Mouse (Mus musculus): ENCODE data around the gene Cpa4. TPM values are rescaled to one million over a fixed set of nuclear protein-coding genes. Genes with fewer than 3 reads are reported as not detected.
A peak's percentile ranks its signal among the peaks of the same experiment; 100 is the strongest.

Gene Cpa4
- 0.09 TPM in 1 of 2 replicates, not detected in the other for polyA plus RNA-seq (2015; fragmentation: Nextera tagmentation; extraction: Ambion mirVana)

DNA sequence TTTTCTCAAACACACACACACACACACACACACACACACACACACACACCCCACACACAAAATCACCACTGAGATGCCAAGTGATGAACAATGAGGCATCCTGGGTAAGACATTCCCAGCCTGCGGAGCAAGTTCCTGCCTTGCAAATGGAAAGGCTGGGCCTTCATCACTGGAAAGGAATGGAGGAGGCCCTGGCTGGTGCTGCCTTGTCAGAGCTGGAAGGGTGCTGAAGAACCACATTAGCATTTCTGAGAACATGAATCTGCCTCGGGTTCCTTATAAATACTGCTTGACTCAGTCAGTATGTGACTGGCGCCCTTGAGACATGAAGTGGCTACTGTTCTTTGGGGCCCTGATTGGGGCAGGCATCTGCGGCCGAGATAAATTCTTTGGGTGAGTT, at the start of gene Cpa4:
Cpa4 (plus strand) TSS at position 301 of the 400 bp plus-strand sequence.
- DNase-seq (ENCODE audit: low spot score): no peak

DNA sequence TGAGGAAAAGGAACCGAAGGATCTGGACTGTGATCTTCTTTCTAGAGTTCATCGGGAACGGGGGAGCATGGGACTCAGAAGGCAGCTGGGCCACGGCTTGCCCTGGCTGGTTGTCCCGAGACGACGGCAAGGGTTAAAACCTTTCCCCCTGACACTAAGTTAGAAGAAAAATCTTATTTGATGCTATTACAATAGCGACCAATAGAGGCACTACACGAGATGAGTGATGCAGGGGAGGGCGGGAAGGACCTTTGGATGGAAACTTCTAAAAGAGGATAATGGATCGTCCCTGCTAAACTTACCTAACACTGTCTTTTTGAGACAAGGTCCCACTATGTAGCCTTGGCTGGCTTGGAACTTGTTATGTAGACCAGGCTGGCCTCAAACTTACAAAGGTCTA, 47.8 kb upstream of the Cpa4 start:
- DNase-seq (ENCODE audit: low spot score): no peak

DNA sequence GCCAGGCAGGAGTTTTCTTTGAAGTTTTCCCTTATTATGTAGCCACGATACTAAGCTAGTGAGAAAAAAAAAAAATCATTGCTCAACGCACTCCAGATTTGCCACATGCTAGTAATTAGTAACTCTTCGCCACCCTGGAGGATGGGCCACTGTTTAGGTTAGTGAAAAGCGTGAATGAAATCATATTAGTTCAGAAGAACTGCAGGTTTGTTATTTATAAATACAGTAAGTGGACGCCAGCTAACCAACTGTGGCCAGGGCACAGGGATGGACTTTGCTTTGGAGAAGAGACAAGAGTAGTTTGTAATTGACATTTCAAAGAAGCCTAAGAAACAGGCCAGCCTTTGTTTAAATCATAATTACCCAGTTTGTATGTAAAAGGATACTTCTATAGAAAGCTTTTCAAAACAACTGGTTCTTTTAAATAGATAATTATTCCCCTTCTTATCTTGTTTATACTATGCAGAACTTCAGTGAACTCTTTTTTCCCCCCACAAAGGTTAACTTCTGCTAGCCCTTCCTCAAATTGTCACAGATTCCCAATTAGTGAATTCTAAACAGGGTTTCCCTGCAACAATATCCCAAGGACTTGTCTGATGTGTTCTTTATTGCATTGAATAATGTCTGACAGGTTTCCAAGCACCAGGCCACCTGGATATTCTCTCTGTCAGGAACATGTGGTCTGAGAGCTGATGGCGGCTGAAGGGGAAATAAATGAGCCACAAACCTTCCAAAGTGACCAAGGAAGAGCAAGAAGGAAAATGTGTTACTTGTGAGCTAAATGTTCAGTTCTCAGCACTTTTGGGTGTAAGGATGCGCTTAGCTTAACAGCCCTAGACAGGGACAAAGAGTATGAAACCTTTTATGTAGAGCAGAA, 42.5 kb upstream of the Cpa4 start:
- no peak for DNase-seq (ENCODE audit: low spot score)

DNA sequence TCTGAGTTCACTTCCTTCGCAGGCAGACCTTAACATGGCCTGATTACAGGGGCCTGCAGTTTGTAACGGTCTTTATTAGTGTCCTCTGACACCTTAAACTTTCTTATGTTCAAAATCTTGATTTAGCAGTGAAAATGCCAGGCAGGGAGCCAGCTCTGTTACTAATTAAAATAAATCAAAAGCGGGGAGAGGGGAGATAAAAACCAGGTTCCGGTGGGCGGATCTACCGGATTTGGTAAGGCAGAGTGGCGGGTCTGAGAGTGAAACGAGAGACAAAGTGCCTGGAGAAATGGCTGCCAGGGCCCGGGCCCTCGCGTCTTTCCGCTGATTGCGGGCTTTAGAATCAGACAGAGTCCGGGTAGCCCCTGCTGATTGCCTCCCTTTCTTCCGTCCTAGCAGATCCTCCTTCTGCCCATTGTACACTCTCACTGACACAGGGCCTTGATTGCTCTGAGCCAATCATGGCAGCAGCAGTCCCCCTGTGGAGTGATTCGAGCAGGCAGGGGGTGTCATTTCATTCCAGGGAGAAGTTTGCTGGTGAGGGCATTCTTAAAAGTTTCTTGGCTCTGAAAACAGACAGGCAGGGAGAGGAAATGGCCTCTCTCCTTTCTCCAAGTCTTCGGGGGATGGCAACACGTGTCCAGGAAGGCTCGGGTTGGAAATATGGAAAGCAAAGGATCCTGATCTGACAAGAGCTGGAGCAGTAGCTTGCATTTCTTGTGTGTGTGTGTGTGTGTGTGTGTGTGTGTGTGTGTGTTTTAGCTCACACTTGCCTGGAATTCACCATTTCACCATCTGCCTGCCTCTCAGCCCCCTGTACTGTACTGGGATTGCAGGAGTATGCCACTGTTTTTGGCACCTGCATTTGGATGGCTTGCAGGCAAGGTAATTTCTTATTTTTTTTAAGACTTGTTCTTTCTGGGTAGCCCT, 41.3 kb upstream of the Cpa4 start:
- DNase-seq (ENCODE audit: low spot score): no peak

DNA sequence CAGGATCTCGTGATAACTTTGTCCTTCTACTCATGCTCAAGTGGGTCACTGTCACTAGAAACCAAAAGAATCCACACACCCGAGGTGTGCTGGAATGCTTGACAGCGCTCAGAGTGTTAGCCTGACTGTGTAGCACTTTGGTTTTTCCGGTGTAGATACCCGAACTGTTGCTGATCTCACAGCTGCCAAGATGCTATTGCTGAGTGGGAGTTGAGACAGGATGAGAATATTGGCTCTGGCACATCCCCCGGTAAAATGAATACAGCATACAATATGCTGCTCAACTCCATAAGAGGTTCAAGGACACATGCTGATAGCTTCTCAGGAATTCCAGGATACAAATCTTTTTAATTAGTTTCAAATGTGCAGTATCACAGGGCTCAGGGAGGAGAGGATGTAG, 39.4 kb upstream of the Cpa4 start:
- DNase-seq (ENCODE audit: low spot score): no peak

DNA sequence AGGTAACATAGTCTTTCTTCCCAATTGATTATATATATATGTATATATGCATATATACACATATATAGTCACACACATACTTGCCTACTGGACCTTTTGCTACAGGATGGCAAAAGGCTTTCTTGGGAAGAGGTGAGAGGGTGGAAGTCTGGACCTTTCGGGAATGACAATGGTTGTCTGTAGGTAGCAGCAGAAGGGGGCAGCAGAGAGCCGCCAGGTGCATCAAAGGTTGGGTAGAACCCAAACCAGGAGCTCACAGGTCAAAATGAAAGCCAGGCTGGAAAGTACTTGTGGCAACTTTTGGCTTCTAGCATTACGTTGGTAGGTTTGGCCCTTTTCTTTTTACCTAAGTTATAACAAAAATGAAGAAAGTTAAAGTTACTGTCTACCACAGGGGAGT, 32.8 kb upstream of the Cpa4 start:
- DNase-seq (ENCODE audit: low spot score): peak; percentile 15

DNA sequence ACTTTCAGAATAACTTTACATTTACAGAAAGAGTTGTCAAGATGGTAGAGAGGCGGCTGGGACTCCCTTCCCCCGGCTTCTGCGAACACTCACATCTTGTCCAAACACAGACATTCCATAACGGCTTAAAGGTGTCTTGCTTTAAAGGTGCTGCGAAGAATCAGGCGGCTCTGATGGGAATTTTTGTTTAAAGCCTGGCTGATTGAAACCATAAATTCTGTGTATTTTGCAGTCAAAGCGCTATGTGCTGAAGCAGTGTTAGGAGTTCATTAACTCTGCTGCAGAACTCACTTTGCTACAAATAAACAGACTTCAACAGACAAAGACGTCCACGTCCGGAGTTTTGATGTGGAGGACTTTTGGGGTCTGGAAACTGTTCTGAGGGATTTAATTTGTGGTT, 29.9 kb upstream of the Cpa4 start:
- no peak for DNase-seq (ENCODE audit: low spot score)

DNA sequence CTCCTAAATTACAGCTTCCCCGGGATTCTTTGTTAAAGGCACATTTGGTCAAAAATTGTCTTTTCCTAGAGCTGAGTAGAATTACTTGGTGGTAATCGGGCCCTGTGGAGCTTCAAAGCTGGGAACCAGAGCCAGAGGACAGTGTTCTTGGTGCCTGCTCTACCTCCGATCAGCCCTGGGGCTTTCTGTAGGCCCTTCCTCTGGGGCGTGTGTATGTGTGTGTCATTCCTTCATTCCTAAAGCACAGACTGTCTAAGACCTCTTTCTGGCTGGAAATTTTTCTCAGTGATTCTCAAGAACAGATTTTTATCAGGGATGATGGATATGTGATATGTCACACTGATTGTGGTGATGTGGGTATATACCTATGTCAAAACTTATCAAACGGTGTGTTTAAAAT, 29.4 kb upstream of the Cpa4 start:
- DNase-seq (ENCODE audit: low spot score): no peak

DNA sequence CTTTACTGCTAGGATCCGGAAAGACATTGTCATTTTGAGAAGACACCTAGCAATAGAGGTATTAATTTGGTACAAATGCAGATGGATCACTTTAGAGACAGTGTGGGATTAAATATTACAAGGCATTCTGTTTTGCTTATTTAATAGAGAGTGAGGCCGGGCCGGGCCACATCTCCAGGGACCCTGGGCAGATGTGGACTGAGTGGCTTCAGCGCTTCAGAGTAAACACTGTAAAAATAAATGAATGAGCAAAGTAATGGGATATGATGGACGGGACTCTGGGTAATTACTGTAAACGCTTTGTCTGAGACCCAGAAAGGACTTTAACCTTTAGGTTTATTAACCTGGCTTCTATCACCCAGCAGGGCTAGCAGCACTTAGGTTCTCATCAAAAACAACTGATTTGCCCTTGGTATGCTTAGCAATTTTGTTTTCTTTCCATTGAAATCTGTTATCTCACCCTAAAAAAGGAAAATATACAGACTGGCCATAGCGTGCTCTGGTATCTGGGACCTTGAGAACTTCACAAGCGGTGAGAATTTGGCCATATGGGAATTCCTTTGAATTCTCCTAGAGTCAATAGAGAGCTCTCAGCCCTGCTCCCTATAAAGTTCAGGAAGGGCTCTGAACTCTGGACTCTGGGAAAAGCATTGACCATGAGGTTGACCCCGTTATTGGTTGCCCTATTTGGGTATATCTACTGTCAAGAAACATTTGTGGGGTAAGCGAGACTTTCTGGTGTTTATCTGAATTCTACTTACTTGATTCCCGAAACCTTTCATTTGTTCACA, 27.0 kb upstream of the Cpa4 start, which contains the start of gene Cpa2:
Cpa2 (plus strand) TSS at position 574 of the 791 bp plus-strand sequence.
- no peak for DNase-seq (ENCODE audit: low spot score)

DNA sequence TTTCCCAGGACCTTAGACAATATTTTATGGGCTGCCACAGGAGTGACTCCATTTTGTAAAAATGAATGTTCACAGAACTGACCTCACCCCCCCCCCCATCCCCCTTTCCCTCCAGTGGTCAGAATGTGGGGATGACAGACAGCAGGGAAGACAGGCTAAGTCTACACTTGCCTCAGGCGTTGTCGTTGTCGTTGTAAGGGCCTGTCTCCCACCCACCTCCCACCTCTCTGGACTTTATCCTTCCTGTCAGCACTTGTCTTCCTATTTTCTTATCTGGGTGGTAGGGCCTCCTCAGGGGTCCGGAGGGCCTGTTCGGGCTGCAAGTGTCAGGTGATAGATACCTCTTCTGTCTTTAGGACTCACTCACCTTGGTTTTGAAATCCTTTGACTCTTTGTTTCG, 25.9 kb upstream of the Cpa4 start:
- no peak for DNase-seq (ENCODE audit: low spot score)

DNA sequence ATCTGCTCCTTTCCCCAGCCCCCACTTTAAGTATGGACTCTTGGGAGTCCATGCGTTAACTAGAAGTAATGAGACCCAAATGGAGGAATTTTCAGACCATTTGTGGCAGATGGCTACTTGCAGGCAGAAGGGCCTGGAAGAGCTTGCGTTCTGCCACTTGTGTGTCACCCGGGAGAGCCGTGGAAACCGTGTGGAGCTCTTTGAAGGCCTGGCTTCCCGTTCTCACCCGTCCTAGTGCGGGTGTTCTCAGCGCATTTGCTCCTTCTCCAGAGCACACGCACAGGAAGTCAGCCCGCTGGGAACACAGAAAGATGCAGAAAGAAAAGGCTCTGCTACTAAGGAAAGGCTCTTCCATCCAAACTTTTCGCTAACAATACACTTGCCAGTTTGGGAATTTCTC, 25.1 kb upstream of the Cpa4 start:
- no peak for DNase-seq (ENCODE audit: low spot score)

DNA sequence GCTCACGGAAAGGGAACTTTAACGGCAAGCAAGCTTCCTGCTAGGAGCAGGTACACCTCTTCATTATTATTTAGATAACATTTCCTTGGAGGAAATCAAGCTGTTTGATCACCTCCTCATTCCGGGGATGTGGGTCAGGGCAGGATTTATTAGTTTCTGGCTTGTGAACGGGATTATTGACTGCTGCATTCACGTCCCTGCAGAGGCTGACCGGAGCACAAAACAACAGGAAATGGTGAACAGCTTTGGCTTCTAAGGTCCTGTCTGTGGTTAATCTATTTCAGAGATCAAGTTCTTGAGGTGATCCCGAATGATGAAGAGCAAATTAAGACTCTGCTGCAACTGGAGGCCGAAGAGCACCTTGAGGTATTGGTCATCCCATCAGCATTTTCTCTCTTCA, 24.3 kb upstream of the Cpa4 start:
- DNase-seq (ENCODE audit: low spot score): no peak

DNA sequence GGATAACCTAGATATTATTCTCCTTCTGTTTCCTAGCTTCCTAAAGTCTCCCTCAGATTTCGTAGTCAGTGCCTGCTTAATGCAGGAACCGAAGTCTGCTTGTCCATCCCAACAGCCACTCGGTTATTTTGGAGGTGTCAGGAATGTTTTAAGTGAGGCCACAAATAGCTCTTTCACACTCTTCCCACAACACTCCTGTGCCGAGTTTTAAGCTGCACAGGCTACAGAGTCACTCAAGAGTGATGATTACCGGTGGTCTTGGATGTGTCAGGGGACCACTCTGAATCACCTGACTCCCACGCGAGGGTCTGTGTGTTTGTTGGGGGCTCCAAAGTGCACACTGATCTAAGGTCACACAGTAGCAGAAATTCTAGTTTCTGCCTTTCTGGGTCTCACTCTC, 22.5 kb upstream of the Cpa4 start:
- no peak for DNase-seq (ENCODE audit: low spot score)

DNA sequence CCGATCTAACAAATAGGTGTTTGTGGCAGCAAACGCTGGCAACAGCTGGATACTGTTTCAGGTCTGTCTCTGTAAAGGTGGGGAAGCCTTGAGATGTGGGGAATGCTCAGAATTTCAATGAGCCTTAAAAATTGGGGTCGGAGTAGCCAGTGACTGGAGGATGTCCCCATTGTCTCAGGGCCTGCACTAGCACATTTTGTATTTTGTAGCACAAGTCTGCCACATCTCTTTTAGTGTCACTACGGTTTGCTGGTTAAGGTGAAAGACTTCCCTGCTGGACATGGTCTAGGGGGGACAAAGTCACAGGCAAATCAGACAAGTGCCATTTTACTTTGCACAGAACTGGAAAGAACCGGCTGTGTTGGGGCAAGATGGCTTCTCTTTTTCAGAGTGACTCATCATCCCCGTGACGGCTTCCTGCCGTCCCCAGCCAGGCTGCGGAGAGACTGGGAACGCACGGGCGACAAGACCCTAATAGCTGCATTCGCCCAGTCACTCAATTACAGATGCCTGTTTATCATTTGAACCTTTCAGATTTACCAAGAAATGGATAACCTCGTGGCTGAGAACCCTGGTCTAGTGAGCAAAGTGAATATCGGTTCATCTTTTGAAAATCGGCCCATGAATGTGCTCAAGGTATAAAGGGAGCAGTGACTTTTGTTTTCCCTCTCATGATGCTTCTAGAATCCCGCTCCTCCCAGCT, 21.4 kb upstream of the Cpa4 start:
- DNase-seq (ENCODE audit: low spot score): peak; percentile 31

DNA sequence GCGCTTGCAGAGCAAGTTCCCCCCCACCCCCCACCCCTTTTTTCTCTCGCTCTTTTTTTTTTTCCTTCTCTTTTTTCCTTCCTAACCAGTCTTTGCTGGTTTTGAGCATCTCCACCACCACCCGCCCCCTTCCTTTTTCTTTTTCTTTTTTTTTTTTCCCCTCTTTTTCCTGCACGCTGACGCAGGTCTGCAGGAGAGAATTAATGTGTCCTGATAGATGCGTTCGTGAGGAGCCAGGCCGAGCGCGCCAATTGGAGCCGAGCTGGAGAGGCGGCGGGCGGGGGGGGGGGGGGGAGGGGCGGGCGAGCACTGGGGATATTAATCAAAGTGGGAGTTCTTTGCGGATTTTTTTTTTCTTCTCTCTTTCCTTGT, 20.9 kb upstream of the Cpa4 start:
- no peak for DNase-seq (ENCODE audit: low spot score)

DNA sequence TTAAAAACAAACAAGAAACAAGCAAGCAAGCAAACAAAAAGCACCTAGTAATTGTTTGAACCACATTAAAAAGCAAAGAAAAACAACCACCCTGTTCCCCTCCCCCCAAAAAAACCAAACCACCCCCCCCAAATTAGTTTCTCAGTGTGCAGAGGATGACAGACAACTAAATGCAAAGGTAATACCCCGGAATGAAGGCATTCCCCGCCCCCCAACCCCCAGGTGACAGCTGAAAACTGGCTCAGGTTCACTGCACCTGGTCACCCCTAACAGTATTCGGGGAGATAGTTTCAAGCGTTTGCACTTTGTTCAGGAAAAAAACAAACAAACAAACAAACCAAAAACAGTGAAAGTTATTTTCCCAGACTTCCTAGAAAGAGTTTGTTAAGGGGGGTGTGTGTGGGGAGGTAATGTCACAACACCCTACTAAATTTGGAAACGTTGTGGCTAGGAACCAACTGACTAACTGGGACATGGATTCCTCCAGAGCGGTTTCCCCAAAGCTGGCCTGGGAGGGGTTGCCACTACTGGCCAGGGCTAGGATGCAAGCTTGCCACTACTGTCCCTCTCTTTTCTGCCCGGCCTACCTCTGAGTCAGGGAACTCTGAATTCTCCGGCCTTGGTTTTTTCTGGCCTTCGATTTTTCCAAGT, 20.4 kb upstream of the Cpa4 start:
- DNase-seq (ENCODE audit: low spot score): no peak

DNA sequence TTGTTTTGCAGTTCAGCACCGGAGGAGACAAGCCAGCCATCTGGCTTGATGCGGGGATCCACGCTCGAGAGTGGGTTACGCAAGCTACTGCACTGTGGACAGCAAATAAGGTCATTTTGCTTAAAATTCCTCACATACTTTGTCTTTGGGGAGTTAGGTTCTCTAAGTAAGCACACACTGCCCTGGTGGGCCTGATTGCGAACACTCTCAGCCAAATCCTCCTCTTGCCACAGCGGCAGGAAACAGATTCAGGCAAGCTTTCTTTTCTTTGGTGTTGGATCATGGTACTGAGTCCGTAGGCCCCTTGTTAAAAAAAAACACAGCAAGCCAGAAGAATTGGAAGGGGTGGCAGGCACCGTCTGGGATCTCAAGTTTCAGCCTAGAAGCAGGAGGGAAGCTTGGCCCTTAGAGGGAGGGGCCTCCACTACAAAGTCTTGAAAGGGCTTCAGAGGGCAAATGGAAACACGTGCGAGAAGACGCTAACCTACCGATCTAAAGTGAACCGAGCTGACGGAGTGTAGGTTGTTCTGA, 18.9 kb upstream of the Cpa4 start:
- no peak for DNase-seq (ENCODE audit: low spot score)

DNA sequence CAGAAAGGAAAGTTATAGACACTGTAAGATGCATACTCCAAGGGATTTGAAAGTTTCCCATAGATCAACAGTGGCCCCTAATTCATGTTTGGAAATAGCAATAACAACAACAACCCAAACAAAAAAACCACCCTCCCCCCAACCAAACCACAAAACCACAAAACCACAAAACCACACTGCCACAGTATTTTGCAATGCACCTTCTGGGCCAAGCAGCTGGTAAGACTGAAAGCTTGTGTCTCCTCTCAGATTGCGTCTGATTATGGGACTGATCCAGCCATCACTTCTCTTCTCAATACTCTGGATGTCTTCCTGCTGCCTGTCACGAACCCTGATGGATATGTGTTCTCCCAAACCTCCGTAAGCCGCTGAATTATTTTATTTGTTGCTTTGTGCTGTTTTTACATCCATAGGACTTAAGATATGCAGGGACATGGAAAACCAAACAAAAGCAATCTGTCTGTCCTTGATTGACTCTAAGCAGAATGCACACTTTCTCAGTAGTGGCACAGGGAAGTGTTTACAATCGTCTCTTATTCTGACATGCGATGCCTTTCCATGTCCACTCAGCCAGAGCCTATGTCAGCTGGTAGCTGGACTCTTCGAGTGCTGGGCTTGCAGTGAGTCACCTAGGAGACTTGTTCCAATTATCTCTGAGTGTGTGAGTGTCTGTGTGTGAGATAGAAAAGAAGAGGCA, 17.5 kb upstream of the Cpa4 start:
- no peak for DNase-seq (ENCODE audit: low spot score)

DNA sequence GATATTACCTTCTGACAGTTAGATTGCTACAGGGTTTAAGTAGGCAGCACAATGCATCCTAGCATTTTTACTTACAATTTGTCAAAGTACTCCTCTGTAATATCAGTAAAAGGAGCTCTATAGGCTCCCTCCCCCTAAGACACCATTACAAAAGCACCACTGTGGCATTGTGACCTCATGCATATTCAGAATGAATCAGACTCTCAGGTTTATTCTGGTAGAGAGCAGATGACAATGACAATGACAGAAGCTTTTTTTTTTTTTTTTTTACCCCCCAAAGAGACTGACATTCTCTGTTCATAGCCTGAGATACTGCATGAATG, 17.0 kb upstream of the Cpa4 start:
- DNase-seq (ENCODE audit: low spot score): no peak

All from thymus, postnatal 0 days (tissue).